Mouse (Mus musculus): ENCODE results near the gene Nudc. TPM values are rescaled to one million over a fixed set of nuclear protein-coding genes. Genes with fewer than 3 reads are reported as not detected.
A peak's percentile ranks its signal among the peaks of the same experiment; 100 is the strongest.

Nudc gene
- polyA plus RNA-seq, 1 experiment from 2014 or later: 118 TPM

DNA sequence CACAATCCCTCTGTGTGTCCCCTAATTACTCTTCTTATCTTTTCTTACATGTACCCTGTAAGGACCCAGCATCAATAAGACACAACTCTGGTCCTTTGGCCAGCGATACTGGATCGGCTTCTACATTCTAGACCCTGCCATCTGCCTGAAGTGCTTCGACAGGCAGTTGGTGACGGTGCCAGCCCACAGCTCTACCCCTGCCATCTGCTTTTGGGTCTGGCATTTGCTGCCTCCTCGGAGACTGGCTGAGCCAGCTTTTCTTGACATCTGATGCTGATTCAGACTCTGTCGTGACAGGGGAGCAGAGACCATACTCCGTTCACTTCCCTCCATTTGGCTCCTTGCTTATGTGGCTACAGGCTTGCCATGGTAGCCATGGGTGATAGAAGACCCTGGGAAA lies 36.8 kb downstream of the Nudc start:
- H3K27me3 ChIP-seq (ENCODE audit: insufficient read depth, low read length): 0 out of 2 replicates have a peak, but pooled peaks cover 7% of the 10 kb centered on the region
- 84% methylated on average over 7 of the region's 7 CpGs for WGBS (ENCODE audit: insufficient replicate concordance)
- no peak for ATAC-seq

DNA sequence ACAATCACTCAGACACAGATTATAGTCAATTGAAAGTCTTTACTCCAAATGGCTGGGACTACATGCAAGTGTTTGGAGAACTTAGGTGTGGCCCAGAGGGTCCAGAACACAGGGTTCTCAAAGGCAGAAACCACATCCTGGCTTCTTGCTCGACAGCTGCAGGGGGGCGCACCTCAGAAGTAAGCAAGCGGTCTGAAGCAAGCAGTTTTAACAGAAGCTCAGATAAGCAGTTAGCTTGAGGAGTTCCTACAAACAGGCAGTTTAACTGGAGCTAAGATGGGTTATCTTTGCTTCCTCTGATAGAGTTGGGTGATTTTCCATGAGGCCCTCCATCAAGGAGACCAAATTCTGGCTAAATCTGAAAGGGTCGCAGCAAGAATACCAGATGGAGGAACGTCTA lies 39.2 kb downstream of the Nudc start:
- Histone ChIP-seq H3K9me3 (ENCODE audit: low read length) (no peaks in the 10 kb centered on the region), H3K27me3 (ENCODE audit: insufficient read depth, low read length) (0 out of 2 replicates have a peak, but pooled peaks cover 10% of the 10 kb centered on the region), H3K27ac (ENCODE audit: low read depth) (no peak overlapping the region), H3K4me2 (ENCODE audit: low read depth, low read length) (no peak overlapping the region), H3K4me1 (ENCODE audit: insufficient read depth) (no peaks in the 10 kb centered on the region), H3K9ac (replicated peaks) (no peak overlapping the region), H3K36me3 (replicated peaks; ENCODE audit: insufficient read depth, low read length) (no peaks in the 10 kb centered on the region), H3K4me3 (ENCODE audit: low read depth, low read length) (no peak overlapping the region)
- DNase-seq (no peak), ATAC-seq (peak; percentile 44)
- TF ChIP-seq CTCF (IDR thresholded peaks at IDR 0.05; ENCODE audit: low read depth) (no peak), EP300 (IDR thresholded peaks at IDR 0.05; ENCODE audit: low read depth) (peak; percentile 58)
- 30% methylated on average over 5 of the region's 5 CpGs for WGBS (ENCODE audit: insufficient replicate concordance)

More for the DNA sequence above, 36.8 kb downstream of the Nudc start:
- H3K4me3 ChIP-seq (ENCODE audit: low read depth, low read length): no peak overlapping the region
- no peak overlapping the region for H3K9ac ChIP-seq (replicated peaks)
- no peaks in the 10 kb centered on the region for H3K36me3 ChIP-seq (replicated peaks; ENCODE audit: insufficient read depth, low read length)
- no peak overlapping the region for H3K4me2 ChIP-seq (ENCODE audit: low read depth, low read length)
- no peaks in the 10 kb centered on the region for H3K4me1 ChIP-seq (ENCODE audit: insufficient read depth)
- no peaks in the 10 kb centered on the region for H3K9me3 ChIP-seq (ENCODE audit: low read length)
- no peak for DNase-seq
- no peak overlapping the region for H3K27ac ChIP-seq (ENCODE audit: low read depth)
- no peak for TF ChIP-seq CTCF (IDR thresholded peaks at IDR 0.05; ENCODE audit: low read depth)
- no peak for TF ChIP-seq EP300 (IDR thresholded peaks at IDR 0.05; ENCODE audit: low read depth)

DNA sequence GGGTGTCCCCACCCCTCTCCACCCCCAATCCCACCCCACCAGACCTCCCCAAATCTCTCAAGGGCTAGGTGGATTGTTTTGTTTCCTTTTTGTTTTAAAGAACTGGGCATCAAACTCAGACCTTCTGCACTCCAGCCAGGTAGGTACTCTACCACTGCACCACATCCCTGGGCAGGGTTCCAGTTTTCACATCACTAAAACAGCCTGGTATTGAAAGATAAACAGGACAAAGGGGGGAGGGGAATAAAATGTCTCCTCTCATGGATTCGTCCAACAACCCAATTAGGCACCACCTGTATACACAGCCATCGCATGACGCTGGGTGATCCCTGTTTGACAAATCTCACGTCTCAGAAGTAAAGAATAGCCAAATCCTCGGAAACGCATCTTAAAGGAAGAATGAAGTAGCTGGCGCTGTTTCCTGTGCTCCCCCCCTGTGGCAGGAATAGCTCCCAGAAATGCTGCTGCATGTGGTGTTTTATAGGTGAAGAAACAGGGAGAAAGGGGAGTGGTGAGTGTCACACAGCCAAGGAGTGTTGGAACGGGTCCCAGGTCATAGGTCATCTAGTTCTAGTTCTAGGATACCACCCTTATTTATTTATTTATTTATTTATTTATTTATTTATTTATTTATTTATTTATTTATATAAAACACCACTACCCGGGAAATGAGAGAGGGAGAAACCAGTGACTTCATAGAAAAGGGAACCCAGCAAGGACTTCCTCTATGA lies 40.9 kb downstream of the Nudc start:
- Histone ChIP-seq H3K4me1 (ENCODE audit: insufficient read depth) (no peaks in the 10 kb centered on the region), H3K36me3 (replicated peaks; ENCODE audit: insufficient read depth, low read length) (no peaks in the 10 kb centered on the region), H3K9ac (replicated peaks) (no peak overlapping the region), H3K27me3 (ENCODE audit: insufficient read depth, low read length) (peaks cover 26% of the 10 kb centered on the region), H3K9me3 (ENCODE audit: low read length) (no peaks in the 10 kb centered on the region), H3K4me2 (ENCODE audit: low read depth, low read length) (no peak overlapping the region), H3K4me3 (ENCODE audit: low read depth, low read length) (no peak overlapping the region), H3K27ac (ENCODE audit: low read depth) (no peak overlapping the region)
- DNase-seq (no peak), ATAC-seq (no peak)
- TF ChIP-seq EP300 (IDR thresholded peaks at IDR 0.05; ENCODE audit: low read depth): no peak
- no peak for TF ChIP-seq CTCF (IDR thresholded peaks at IDR 0.05; ENCODE audit: low read depth)
- WGBS (ENCODE audit: insufficient replicate concordance): 46% methylated on average over 9 of the region's 9 CpGs

DNA sequence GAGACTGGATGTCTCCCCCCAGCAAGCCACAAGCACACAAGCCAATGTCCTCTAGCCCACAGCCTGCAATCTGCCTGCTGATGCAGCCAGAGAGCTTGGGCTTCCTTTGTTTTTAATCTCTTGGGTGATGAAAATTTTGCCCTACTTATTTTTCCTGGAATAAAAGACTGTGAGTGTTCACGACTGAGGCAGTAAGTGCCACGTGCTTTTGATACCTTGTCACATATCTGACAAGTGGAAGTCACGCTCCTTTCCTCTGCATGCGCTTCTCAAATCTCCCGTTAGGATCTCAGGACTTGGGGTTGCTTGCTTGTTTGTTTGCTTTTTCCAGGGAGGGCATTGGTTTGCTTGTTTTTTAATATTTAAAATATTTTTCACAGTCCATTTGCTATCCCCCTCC lies 41.5 kb downstream of the Nudc start:
- TF ChIP-seq EP300 (IDR thresholded peaks at IDR 0.05; ENCODE audit: low read depth): no peak
- TF ChIP-seq CTCF (IDR thresholded peaks at IDR 0.05; ENCODE audit: low read depth): no peak
- Histone ChIP-seq H3K27me3 (ENCODE audit: insufficient read depth, low read length) (peaks cover 32% of the 10 kb centered on the region), H3K9me3 (ENCODE audit: low read length) (no peaks in the 10 kb centered on the region), H3K4me1 (ENCODE audit: insufficient read depth) (no peaks in the 10 kb centered on the region), H3K4me3 (ENCODE audit: low read depth, low read length) (no peak overlapping the region), H3K9ac (replicated peaks) (no peak overlapping the region), H3K4me2 (ENCODE audit: low read depth, low read length) (no peak overlapping the region), H3K27ac (ENCODE audit: low read depth) (no peak overlapping the region), H3K36me3 (replicated peaks; ENCODE audit: insufficient read depth, low read length) (no peaks in the 10 kb centered on the region)
- no peak for DNase-seq
- ATAC-seq: no peak
- 29% methylated on average over 5 of the region's 5 CpGs for WGBS (ENCODE audit: insufficient replicate concordance)

DNA sequence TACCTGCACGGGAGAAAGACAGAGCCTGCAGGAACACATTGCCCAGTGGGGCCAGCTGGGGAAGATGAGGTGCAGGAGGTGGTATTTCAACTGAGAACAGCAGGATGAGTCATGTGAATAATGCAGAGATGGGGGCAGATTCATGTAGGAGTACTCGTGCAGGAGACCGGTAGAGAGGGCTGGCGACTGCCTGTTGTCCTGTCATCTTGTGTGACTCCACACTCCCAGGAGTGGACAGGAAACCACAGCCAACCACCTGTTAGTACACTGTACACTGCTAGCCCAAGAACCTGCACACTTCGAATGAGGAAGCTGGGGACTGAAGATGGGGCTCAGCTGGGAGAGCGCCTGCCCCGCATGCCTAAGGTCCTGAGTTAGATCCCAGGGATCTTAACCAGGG lies 44.3 kb downstream of the Nudc start:
- no peak overlapping the region for H3K4me2 ChIP-seq (ENCODE audit: low read depth, low read length)
- no peak overlapping the region for H3K27ac ChIP-seq (ENCODE audit: low read depth)
- no peaks in the 10 kb centered on the region for H3K36me3 ChIP-seq (replicated peaks; ENCODE audit: insufficient read depth, low read length)
- H3K27me3 ChIP-seq (ENCODE audit: insufficient read depth, low read length): peaks cover 59% of the 10 kb centered on the region
- WGBS (ENCODE audit: insufficient replicate concordance): 27% methylated on average over 7 of the region's 7 CpGs
- DNase-seq: no peak
- H3K4me3 ChIP-seq (ENCODE audit: low read depth, low read length): no peak overlapping the region
- peaks cover 11% of the 10 kb centered on the region for H3K4me1 ChIP-seq (ENCODE audit: insufficient read depth)
- H3K9ac ChIP-seq (replicated peaks): no peak overlapping the region
- no peak for ATAC-seq
- no peaks in the 10 kb centered on the region for H3K9me3 ChIP-seq (ENCODE audit: low read length)
- TF ChIP-seq EP300 (IDR thresholded peaks at IDR 0.05; ENCODE audit: low read depth): no peak
- TF ChIP-seq CTCF (IDR thresholded peaks at IDR 0.05; ENCODE audit: low read depth): no peak

DNA sequence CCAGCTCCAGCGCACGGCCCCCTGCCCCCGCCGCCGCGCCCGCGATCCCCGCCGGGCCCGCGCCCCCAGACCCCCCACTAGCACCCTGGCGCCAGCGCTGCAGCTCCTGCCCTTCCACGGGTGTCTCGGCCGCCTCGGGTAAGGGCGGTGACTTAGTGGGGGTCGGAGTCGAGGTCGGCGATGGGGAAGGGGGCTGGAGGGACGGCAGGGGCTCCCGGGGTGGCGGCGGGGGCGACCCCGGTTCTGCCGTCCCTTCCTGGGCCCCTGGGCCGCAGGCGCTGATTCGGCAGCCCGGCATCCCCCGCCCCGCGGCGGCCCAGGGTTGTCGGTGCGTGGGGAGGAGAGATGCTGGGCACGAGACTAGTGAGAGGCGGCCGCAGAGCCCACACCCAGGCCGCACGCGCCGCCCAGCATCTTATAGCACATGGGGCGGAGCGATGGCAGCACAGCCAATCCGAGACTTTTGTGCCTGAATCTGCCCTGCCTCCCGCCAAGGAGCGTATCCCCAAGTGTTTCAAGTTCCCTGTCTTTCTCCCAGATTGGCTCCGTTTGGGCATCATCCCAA lies 47.6 kb downstream of the Nudc start, which contains the start of gene Trnp1:
TSS of gene Trnp1 (minus strand) at position 391 of the 565 bp plus-strand sequence.
- Histone ChIP-seq H3K9me3 (ENCODE audit: low read length) (no peaks in the 10 kb centered on the region), H3K4me1 (ENCODE audit: insufficient read depth) (peaks cover 17% of the 10 kb centered on the region), H3K4me2 (ENCODE audit: low read depth, low read length) (peak within 1 kb of the TSS; percentile 76), H3K4me3 (ENCODE audit: low read depth, low read length) (peak within 1 kb of the TSS; percentile 48), H3K9ac (replicated peaks) (peak within 1 kb of the TSS; percentile 21; the same call in 1 of the 2 replicates), H3K27ac (ENCODE audit: low read depth) (no peak within 1 kb of the TSS), H3K27me3 (ENCODE audit: insufficient read depth, low read length) (peaks cover 77% of the 10 kb centered on the region), H3K36me3 (replicated peaks; ENCODE audit: insufficient read depth, low read length) (no peaks in the 10 kb centered on the region)
- DNase-seq: peak; percentile 60
- 3% methylated on average over 35 of the region's 53 CpGs for whole genome bisulfite sequencing (ENCODE audit: insufficient replicate concordance)
- peak; percentile 56 for ATAC-seq
- no peak for TF ChIP-seq CTCF (IDR thresholded peaks at IDR 0.05; ENCODE audit: low read depth)
- TF ChIP-seq EP300 (IDR thresholded peaks at IDR 0.05; ENCODE audit: low read depth): no peak
